Mouse (Mus musculus) mature B cell (primary cell): ENCODE data around the gene Akr1d1.

Experiments
- in situ Hi-C: fragments of 300-500 bp; cut with MboI; formaldehyde crosslinking; loops from 2 replicates; pipeline ENCODE4 v1.14.3; 2019

Akr1d1 gene

DNA sequence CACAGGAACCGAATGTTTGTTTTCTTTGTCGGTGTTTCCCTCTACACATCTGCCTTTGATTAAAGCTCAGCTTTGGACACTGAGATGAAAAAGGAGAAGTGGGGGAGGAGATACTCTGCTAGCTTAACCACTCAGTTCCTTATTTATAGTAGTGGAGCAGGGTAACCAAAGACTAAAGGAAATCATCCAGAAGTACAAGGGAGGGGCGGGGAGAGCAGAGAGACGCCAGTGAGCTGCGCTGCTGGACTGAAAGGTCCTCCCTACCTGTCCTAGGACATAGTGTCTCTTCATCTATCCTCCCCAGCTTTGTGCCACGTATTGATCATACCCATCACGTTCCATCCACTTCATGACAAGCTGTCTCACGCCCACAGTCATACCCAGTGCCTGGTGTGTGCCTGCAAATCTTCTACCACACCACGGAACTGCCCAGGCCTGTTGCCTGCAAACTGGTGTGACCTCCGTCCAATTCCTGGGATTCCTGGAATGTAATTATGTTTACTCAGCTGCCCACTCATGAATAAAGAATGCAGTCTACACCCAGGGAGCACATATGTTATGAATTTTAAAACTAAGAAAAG lies 87.5 kb downstream of the Akr1d1 start:
- in situ Hi-C loops, result no loop called here
